Mouse (Mus musculus) gonadal fat pad, adult 2 months (tissue): ENCODE measurements around the gene Tgfbr2. TPM values are rescaled to one million over a fixed set of nuclear protein-coding genes. Genes with fewer than 3 reads are reported as not detected.

Experiments used
- DNase-seq: peaks from one replicate; pipeline ENCODE4 v3.0.0-alpha.2; 2012; ENCODE audit warnings: low read depth
- polyA plus RNA-seq: library from polyadenylated mRNA; depleted of rRNA; stranded (reverse); fragments of >200 nt; gene quantifications from 2 replicates; pipeline ENCODE4 v1.2.3, GENCODE M21; 2012

Tgfbr2 gene
- polyA plus RNA-seq, 1 experiment = 42.5 TPM

GRCm38 (mm10) chr9:116111149-116111970 lies 63.8 kb downstream of the Tgfbr2 start:
- no peak for DNase-seq

DNA sequence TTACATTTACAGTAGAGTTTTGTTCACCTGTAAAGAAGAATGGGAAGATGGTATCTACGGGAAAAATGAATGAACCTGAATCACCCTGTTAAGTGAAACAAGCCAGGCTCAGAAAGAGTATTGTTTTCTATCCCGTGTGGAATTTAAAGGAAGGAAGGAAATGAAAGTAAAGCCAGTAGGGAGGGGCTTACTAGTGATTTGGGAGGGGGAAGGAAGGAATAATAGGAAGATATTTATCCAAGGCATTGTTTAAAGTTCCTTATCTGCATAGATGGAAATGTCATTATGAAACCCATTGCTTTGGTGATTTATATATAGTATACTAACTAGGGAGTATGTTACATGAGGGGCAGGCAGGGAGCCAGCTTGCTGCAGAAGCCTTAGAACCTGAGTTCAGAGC lies 66.4 kb downstream of the Tgfbr2 start:
- no peak for DNase-seq

GRCm38 (mm10) chr9:116104770-116105169 lies 70.4 kb downstream of the Tgfbr2 start:
- no peak for DNase-seq

GRCm38 (mm10) chr9:116101842-116102241 lies 73.3 kb downstream of the Tgfbr2 start:
- no peak for DNase-seq

DNA sequence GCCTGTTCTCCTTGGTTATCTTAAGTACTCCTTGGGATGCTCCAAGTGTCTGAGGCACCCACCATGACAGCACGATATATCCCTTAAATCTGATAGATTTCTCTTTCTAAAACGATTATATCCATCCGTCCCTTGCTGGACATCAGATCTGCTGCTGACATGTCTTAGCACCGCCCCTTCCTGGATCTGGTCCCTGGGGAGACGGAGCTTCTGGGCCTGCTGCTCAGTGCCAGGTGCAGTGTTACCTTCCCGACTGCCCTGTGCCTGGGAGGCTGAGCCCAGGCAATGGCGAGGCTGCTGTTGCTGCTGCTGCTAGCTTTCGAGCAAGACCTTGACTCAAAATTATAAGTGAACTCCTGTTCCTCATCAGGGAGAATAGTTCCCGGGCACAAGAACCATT lies 75.1 kb downstream of the Tgfbr2 start:
- DNase-seq = no peak

GRCm38 (mm10) chr9:116099596-116099993 lies 75.6 kb downstream of the Tgfbr2 start:
- DNase-seq = no peak

DNA sequence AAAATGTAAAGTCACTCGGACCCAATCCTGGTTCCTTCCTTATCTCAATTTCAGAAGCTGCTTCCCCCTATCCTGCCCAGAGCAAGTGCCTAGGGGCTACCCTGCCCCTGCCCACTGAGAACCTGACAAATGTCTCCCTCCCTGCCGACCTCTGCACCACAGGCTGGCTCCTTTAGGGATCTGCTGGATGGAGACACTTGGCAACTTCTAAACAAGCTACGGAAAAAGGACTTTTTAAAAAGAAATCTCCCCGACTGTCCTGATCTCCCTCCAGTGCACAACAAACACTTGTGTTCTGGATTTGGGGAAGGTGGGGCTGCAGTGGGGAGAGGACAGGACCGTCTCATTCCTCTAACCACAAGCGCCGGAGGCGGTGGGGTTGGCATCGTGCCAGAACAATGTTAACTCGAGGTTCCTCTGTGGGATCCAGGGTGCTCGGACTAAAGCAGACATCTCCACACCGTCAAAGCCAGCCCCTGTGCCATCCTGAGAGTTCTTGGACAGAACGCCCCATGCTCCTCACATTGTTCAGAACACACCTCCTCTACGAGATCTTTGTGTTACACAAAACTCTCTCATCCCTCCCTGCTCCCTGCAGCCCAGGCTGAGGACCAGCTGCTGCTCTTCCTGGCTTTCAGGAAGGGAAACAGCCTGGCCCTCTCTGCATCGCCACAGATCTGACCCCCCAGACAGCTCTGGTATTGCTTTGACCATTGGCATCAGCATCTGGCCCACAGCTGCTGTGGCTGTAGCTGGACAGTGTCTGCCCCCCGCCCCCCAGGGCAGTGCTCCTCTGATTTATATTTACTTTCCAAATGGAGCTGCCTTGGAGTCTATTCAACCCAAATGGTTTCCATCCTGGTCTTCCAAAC lies 76.2 kb downstream of the Tgfbr2 start:
- DNase-seq = no peak

GRCm38 (mm10) chr9:116091921-116092320 lies 83.2 kb downstream of the Tgfbr2 start:
- no peak for DNase-seq

- no peak for DNase-seq
Observed at GRCm38 (mm10) chr9:116091101-116091841, 83.9 kb downstream of the Tgfbr2 start.

DNA sequence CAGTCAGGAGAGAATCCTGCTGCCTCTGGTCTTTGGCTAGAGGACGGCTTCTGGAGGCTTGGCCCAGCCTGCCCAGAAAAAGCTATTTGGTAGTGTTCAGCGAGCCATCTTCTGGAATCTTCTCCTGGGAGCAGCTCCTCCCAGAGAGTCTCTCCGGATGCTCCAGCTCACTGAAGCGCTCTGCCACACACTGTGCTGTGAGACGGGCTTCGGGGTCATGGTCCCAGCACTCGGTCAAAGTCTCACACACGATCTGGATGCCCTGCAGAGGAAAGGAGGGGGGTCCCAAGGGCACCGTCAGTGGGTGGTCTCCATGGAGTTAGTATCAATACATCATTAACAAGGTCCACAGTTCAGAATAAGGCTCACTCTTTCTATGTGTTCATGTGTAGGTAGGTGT lies 84.9 kb downstream of the Tgfbr2 start:
- DNase-seq = no peak

GRCm38 (mm10) chr9:116088912-116089311 lies 86.2 kb downstream of the Tgfbr2 start:
- DNase-seq = no peak

DNA sequence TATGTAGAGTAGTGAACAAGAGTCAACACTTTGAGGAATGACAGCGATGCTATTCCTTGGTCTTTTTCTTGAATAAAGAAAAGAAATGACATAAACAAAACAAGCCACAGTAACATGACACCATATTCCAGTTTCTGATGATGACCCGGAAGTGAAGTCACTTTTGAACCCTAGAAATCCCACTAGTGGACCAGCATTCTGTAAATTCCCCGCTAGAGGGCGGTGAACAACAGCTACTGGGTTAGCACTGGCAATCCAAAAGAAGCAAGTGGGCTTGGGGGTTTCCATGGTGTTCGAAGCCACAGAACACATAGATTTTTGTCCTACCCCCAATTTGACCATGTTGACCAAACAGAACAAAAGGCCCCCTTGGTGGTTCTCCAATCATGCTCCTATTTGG lies 87.3 kb downstream of the Tgfbr2 start:
- DNase-seq = no peak

DNA sequence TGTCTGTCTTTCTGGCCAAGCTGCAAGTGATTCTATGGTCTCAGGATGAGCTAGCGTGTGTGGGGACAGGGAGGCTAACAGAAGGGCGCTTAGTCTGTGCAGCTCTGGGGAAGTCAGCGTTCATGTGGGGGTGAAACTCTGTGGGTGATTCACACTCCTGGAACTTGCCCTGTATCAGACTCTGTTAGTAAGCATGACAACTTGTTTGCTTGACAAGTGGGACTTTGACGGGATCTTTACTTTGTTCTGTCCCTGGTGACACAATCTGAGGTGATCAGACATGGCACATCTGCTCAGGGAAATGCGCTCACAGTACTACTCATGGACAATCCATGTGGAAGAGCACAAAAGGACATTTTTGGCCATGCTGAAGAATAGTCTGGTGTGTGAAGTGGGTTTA lies 87.9 kb downstream of the Tgfbr2 start:
- DNase-seq = no peak

GRCm38 (mm10) chr9:116085999-116086398 lies 89.2 kb downstream of the Tgfbr2 start:
- DNase-seq = no peak

- no peak for DNase-seq
Observed at GRCm38 (mm10) chr9:116084324-116084931, 90.7 kb downstream of the Tgfbr2 start.

- DNase-seq = no peak
Observed at GRCm38 (mm10) chr9:116083726-116084323, 91.3 kb downstream of the Tgfbr2 start.

DNA sequence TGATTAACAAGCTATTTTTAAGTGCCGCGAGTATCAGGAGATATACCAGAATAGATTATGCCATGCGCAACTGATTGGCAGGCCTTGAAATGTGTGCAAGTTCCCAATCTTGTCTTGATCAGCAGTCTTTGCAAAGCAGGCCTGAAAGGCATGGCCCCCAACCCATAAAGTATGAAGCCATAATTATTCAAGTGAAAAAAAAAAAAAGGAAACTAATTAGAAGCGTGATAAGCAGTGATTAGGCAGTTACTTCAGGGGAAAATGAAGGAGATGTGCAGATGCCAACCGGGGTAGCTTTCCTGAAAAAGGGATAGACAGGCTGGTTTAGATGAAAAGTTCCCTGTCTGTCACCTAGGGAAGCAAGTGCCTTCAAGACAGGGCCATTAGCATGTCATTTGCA lies 91.9 kb downstream of the Tgfbr2 start:
- no peak for DNase-seq

DNA sequence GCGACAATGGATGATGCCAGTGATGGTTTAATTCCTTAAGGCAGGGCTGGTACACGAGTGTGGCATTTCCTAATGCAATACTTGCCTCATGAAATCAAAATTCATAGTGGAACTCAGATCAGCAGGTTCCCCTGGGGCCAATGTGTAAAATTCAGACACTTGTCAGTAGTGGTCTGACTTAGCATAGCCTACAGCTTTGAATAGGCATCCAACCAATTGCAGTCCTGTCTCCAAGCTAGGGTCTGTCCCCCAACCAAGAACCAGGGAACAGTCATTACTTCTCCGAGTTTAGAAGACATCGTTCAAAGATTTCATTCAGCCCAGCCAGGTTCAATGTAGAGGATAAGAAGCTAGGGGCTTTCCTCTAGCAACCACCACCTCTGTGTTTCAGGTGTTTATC lies 93.4 kb downstream of the Tgfbr2 start:
- no peak for DNase-seq

DNA sequence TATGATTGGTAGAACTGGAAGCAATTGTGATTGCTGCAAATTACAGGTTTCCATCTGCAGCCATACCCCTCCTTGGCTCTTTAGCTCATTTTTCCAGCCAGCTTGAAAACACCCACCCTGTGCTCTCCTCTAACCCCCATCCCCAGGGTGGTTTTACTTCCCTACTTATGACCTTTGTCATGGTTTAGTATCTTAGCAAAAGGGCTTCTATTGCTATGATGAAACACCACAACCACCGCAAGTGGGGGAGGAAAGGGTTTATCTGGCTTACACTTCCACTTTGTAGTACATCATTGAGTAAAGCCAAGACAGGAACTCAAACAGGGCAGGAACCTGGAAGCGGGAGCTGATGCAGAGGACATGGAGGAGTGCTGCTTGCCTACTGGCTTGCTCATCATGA lies 97.7 kb downstream of the Tgfbr2 start:
- DNase-seq = no peak

DNA sequence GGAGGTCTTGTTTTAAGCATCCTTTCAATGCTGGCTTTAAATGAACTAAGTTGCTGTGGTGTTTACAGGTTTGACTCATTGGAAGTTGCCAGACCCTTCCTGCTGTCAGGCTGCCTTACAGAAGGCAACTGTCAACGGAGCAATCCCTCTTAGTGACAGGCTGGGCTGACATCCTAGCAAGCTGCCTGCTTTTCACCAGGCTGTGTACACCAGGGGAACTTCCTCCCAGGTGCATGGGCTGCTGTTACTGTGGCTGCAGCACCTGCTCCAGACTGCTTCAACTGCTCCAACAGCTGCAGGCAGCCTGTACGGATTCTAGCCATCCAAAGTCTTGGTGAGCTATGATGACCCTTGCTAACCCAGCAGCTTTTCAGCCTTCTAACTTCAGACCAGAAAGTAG lies 98.2 kb downstream of the Tgfbr2 start:
- DNase-seq = no peak

GRCm38 (mm10) chr9:116076163-116076562 lies 99.0 kb downstream of the Tgfbr2 start:
- no peak for DNase-seq
